Mouse (Mus musculus) lung, embryonic 14.5 days (tissue): Measurements from ENCODE around the gene Mrpl38. TPM values are rescaled to one million over a fixed set of nuclear protein-coding genes. Genes with fewer than 3 reads are reported as not detected.

ENCODE experiments used
- ATAC-seq: fragments of 200-750 bp; cut with Nextera tagmentation; 2 replicates; pipeline ENCODE4 v1.8.0; 2017; ENCODE audit warnings: mild to moderate bottlenecking, moderate TSS enrichment, moderate library complexity; ENCODE audit not compliant: insufficient read depth
- DNase-seq: peaks from one replicate; pipeline ENCODE4 v3.0.0-alpha.2; 2015
- H3K27ac ChIP-seq: fragments of 300-500 bp; sonication (generic); 2 replicates; pipeline ENCODE4 v1.5.1; 2014; ENCODE audit warnings: low read depth, mild to moderate bottlenecking, moderate library complexity
- H3K27me3 ChIP-seq: fragments of 300-500 bp; sonication (generic); 2 replicates; pipeline ENCODE4 v1.6.1; 2014; ENCODE audit warnings: low read length, control low read depth; ENCODE audit not compliant: insufficient read depth
- H3K36me3 ChIP-seq: fragments of 300-500 bp; sonication (generic); 2 replicates; pipeline ENCODE4 v1.6.1; 2014; ENCODE audit warnings: control low read depth; ENCODE audit not compliant: insufficient read depth
- H3K4me1 ChIP-seq: fragments of 300-500 bp; sonication (generic); 2 replicates; pipeline ENCODE4 v1.6.1; 2014; ENCODE audit warnings: antibody characterized with exemption, control low read depth; ENCODE audit not compliant: insufficient read depth
- H3K4me2 ChIP-seq: fragments of 300-500 bp; sonication (generic); 2 replicates; pipeline ENCODE4 v1.6.1; 2014; ENCODE audit warnings: mild to moderate bottlenecking
- H3K4me3 ChIP-seq: fragments of 300-500 bp; sonication (generic); 2 replicates; pipeline ENCODE4 v1.5.1; 2014; ENCODE audit warnings: low read depth, low read length
- H3K9ac ChIP-seq: fragments of 300-500 bp; sonication (generic); 2 replicates; pipeline ENCODE4 v1.6.1; 2014
- H3K9me3 ChIP-seq: fragments of 300-500 bp; sonication (generic); 2 replicates; pipeline ENCODE4 v1.6.1; 2016; ENCODE audit warnings: low read depth, low read length, control low read depth
- CTCF ChIP-seq: IDR thresholded peaks from 2 replicates; pipeline ENCODE4 v1.5.1; 2016; ENCODE audit warnings: antibody characterized with exemption, low read depth
- WGBS: fragments of 180-500 bp; shearing (Covaris S2); extraction: QIAGEN DNeasy Blood & Tissue Kit; methylation state at CpG from one replicate; pipeline ENCODE4 v1.1.7; 2014; 5-methylcytosine and 5-hydroxymethylcytosine counted together
- polyA plus RNA-seq: library from polyadenylated mRNA; unstranded; fragments of >200 nt; fragmentation: Nextera tagmentation; extraction: Ambion mirVana; gene quantifications from 2 replicates; pipeline ENCODE4 v1.2.1, GENCODE M21; 2014

The Mrpl38 gene
- polyA plus RNA-seq, 1 experiment from 2014 or later, result 91.9 TPM

DNA sequence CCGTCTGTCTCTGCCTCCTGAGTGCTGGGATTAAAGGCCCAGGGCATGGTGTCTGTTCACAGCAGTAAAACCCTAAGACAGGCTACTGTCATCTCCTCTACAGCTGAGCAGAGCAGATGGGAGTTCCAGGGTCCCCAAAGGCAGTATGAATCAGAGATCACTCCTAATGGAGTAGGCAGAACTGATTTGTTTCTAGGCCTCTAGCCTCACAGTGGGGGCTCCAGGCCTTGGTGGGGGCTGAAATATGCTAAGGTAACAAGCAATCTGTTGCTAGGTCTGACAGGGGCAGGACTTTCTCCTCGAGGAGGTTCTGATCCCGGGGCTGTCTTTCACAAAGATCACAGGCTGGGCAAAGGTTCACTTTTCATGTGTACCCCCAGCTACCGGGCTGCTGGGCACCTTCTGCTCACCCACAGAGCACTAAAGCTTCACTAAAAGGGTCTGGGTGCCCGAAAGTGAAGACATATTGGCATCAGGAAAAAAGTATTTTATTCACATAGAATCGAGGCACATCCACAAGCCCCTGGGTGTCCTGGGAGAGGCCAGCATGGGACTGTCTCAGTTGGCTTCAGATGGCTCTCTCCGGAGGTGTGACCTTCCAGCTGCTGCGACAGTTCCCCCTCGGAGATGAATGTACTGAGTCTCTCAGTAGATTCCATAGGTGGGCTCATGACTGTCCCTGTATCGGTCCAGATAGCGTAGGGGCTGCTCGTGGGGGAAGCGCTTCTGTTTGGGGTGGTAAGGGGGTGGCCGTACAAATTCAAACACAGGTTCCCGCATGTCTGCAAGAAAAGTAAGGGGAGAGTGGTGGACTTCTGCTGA is 7.1 kb downstream of the Mrpl38 start:
- DNase-seq, result no peak
- no peaks in the 10 kb centered on the region for H3K27me3 ChIP-seq
- peak overlapping the region; percentile 60 for H3K4me3 ChIP-seq
- H3K9me3 ChIP-seq, result no peaks in the 10 kb centered on the region
- H3K4me2 ChIP-seq, result peak overlapping the region; percentile 79
- H3K27ac ChIP-seq, result peak overlapping the region; percentile 95
- H3K9ac ChIP-seq, result peak overlapping the region; percentile 76
- H3K4me1 ChIP-seq, result peaks cover 11% of the 10 kb centered on the region
- ATAC-seq, result no peak
- no peak for TF ChIP-seq CTCF
- H3K36me3 ChIP-seq, result peaks cover 48% of the 10 kb centered on the region
- WGBS, result 77% methylated on average over 15 of the region's 15 CpGs

GRCm38 (mm10) chr11:116130488-116131205 is 8.0 kb downstream of the Mrpl38 start, which contains the start of gene Trim65:
Gene Trim65, minus strand, starts transcription at chr11:116131128.
- peak within 1 kb of the TSS; percentile 60 for H3K4me3 ChIP-seq
- peak within 1 kb of the TSS; percentile 95 for H3K27ac ChIP-seq
- H3K36me3 ChIP-seq, result peaks cover 50% of the 10 kb centered on the region
- WGBS, result under 1% methylated on average over 66 of the region's 69 CpGs
- TF ChIP-seq CTCF, result peak; percentile 79
- peak; percentile 84 for ATAC-seq
- H3K4me2 ChIP-seq, result peak within 1 kb of the TSS; percentile 79
- peaks cover 11% of the 10 kb centered on the region for H3K4me1 ChIP-seq
- H3K9me3 ChIP-seq, result no peaks in the 10 kb centered on the region
- peak within 1 kb of the TSS; percentile 76 for H3K9ac ChIP-seq
- peak; percentile 95 for DNase-seq
- no peaks in the 10 kb centered on the region for H3K27me3 ChIP-seq

DNA sequence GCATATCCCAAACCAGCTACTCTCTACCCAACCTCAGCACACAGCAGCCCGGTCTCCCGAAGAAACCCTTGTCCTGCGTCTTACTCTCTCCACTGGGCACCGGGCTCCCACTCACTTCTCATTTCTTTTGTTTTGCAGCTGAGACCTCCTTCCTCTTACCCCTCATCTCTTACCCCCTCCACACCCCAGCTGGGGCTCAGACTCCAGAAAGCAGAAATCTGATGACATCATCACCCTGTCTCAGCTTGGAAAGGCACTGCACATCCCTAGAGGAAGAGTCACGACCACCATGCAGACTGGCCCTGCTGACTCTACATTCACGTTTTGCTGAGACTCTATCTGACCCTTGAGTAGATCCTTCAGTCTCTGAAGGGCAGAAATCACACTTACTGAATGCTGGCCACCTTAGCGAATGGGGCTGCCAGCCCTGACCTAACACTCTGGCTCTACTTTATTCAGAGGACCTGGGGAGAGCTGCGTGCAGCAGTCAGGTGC is 8.6 kb downstream of the Mrpl38 start:
- no peaks in the 10 kb centered on the region for H3K9me3 ChIP-seq
- H3K9ac ChIP-seq, result peak overlapping the region; percentile 76
- peak overlapping the region; percentile 79 for H3K4me2 ChIP-seq
- no peaks in the 10 kb centered on the region for H3K27me3 ChIP-seq
- WGBS, result 41% methylated on average over 8 of the region's 8 CpGs
- H3K27ac ChIP-seq, result peak overlapping the region; percentile 95; the same call in 1 of the 2 replicates
- DNase-seq (peak; percentile 43), ATAC-seq (peak; percentile 0; the same call in 1 of the 2 replicates)
- peaks cover 44% of the 10 kb centered on the region for H3K36me3 ChIP-seq
- H3K4me3 ChIP-seq, result peak overlapping the region; percentile 60
- peaks cover 11% of the 10 kb centered on the region for H3K4me1 ChIP-seq
- TF ChIP-seq CTCF, result no peak

GRCm38 (mm10) chr11:116129091-116129790 is 9.4 kb downstream of the Mrpl38 start:
- no peaks in the 10 kb centered on the region for H3K27me3 ChIP-seq
- no peak overlapping the region for H3K9ac ChIP-seq
- no peak overlapping the region for H3K4me3 ChIP-seq
- H3K4me2 ChIP-seq, result peak overlapping the region; percentile 79
- 81% methylated on average over 9 of the region's 9 CpGs for WGBS
- H3K36me3 ChIP-seq, result peaks cover 36% of the 10 kb centered on the region
- no peak for TF ChIP-seq CTCF
- H3K9me3 ChIP-seq, result no peaks in the 10 kb centered on the region
- no peak overlapping the region for H3K27ac ChIP-seq
- no peak for ATAC-seq
- DNase-seq, result no peak
- peaks cover 11% of the 10 kb centered on the region for H3K4me1 ChIP-seq

GRCm38 (mm10) chr11:116127986-116128385 is 10.7 kb downstream of the Mrpl38 start:
- WGBS, result 71% methylated on average over 9 of the region's 9 CpGs
- DNase-seq, result no peak
- no peak for ATAC-seq
- Histone ChIP-seq H3K4me1 (peaks cover 11% of the 10 kb centered on the region), H3K27ac (peak overlapping the region; percentile 61; the same call in 1 of the 2 replicates), H3K4me3 (no peak overlapping the region), H3K36me3 (peaks cover 24% of the 10 kb centered on the region), H3K9me3 (no peaks in the 10 kb centered on the region), H3K4me2 (peak overlapping the region; percentile 57), H3K27me3 (no peaks in the 10 kb centered on the region), H3K9ac (no peak overlapping the region)
- no peak for TF ChIP-seq CTCF

DNA sequence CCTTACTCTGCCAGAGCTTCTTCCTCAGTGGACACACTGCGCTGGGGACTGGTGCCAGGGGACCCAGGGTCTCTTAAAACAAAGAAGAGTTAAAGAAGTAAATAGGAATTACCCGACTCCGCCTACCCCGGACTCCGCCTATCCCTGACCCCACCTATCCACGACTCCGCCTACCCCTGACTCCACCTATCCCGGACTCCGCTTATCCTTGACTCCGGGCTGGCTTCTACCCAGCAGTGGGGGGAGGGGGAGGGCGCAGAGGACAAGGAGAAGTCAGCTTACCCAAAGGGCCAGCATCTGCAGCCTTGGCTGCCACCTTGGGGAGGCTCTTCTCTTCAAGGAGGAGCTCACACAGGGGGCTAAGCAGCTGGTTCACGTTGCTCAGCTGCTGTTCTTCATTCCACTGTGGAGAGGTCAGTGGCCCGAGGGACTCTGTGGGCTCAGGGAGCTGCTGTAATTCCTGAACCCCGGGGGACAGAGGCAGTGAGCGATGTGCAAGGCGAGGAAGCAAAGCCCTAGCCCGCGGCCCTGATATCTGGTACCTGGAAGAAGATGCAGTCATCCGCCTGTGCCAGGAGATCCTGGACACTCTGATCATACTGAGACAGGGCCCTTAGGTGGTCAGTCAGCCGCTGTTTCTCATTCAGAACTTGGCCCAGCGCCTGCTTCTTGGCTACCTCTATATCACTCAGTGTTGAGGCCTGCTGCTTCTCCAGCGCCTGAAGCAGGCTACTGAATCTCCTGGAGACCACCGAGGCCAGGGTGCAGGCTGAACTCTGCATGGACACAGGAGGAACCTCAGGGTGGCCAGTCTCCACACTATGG is 11.3 kb downstream of the Mrpl38 start, which contains the start of gene Trim47:
TSS of gene Trim47 (minus strand) at position 55 of the 825 bp plus-strand sequence.
- Histone ChIP-seq H3K27ac (peak within 1 kb of the TSS; percentile 61; the same call in 1 of the 2 replicates), H3K9ac (peak within 1 kb of the TSS; percentile 44; the same call in 1 of the 2 replicates)

More for the DNA sequence above, 11.3 kb downstream of the Mrpl38 start, which contains the start of gene Trim47:
- ATAC-seq, result peak; percentile 61
- H3K4me1 ChIP-seq, result peaks cover 11% of the 10 kb centered on the region
- no peak for TF ChIP-seq CTCF
- peak within 1 kb of the TSS; percentile 57 for H3K4me2 ChIP-seq
- H3K9me3 ChIP-seq, result no peaks in the 10 kb centered on the region
- 21% methylated on average over 23 of the region's 23 CpGs for WGBS
- H3K27me3 ChIP-seq, result no peaks in the 10 kb centered on the region
- H3K36me3 ChIP-seq, result peaks cover 26% of the 10 kb centered on the region
- peak within 1 kb of the TSS; percentile 9; the same call in 1 of the 2 replicates for H3K4me3 ChIP-seq
- peak; percentile 85 for DNase-seq
